Mouse (Mus musculus): Measurements from ENCODE around the gene Ceacam15.

The Ceacam15 gene

DNA sequence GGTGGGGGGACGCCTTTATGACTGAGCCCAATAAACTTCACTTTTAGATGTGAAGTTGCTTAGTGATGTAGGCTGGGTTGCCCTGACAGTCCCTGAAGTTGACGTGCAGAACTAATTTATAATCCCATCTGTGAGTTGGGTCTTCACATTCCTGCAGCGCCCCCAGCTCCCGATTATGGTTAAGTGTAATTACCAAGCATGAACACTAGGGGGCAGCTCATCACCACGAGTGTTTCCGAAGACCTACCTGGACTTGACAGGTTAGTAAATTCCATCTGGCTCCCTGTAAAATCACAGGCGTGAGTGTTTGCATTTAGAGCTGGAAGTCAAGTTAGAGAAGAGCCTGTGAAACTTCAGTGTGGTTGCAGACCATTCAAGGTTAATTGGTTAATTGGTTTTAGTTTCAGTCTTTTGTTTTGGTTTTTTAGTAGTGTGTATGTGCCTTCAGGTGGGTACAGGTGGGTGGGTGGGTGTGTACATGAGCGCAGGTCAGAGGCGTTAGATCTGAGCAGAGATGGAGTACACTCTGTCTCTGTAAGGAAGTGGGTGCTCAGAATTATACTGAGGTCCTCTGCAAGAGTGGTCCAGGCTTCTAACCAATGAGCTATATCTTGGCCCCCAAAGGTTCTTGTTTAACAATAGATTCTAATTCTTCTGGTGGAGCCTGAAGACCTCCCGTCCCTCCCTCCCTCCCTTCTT is 45.8 kb downstream of the Ceacam15 start:
- DNase-seq = peak; percentile 41 to 55

GRCm38 (mm10) chr7:16628096-16628771 is 47.3 kb downstream of the Ceacam15 start:
- DNase-seq = peak; percentile 76

DNA sequence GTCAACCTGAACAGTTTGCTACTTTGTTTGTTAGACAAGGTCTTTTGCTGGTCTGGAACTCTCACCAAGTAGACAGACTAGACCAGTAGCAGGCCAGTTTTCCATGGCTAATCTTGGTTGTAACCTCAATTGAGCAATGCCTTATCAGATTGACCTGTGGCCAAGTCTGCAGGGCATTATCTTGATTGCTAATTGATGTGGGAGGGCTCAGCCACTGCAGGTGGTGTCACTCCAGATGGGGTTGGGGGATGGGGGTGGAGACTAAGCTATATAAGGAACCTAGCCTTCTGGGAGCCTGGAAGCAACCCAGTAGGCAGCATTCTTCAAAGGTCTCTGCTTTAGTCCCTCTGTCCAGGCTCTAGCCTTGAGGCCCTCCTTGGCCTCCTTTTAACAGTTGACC is 51.8 kb downstream of the Ceacam15 start:
- no peak for DNase-seq

DNA sequence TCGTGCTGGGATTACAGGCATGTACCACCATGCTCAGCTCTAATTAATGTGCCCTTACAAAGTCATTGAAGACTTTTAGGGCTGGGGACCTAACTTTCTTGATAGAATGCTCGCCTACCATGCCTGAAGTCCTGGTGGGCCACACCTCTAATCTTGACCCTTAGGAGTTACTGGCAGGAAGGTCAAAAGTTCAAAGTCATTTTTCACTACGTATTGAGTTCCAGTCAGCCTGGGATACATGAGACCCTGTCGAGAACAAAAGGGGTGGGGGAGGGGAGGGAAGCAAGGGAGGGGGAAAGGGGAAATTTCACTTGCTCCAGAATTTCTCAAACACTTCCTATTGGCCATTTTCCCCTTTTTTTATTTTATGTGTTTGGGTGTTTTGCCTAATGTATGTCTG is 52.4 kb downstream of the Ceacam15 start:
- DNase-seq = no peak
